31 mouse cellular contexts compared by ENCODE assay signal in genomic region chr14:8306884-8307283, GRCm38 (mm10). TPM values are rescaled to one million over a fixed set of nuclear protein-coding genes. Genes with fewer than 3 reads are reported as not detected.
A peak's percentile ranks its signal among the peaks of the same experiment; 100 is the strongest.
DNase-seq lines count a peak whose midpoint lies in the region; ATAC-seq and TF ChIP-seq lines count a peak whose summit lies in the region.
"Had no signal": no experiment of that assay in that cellular context is flagged by ENCODE, and none has a peak within 500 bp of the region (broad histone marks: within the 10 kb centered on the region; RNA-seq: fewer than 3 reads in every experiment).

No protein-coding gene starts in this region.

- TF ChIP-seq EP300 in heart, adult 2 months (IDR thresholded peaks at IDR 0.05; ENCODE audit: insufficient read depth, low read depth, low read length): no peak

- no peak overlapping the region for H3K4me2 ChIP-seq in midbrain, postnatal 0 days (ENCODE audit: low read depth, low read length, poor library complexity, severe bottlenecking)
- H3K4me2 ChIP-seq: embryonic facial prominence, embryonic 12.5 days; embryonic facial prominence, embryonic 15.5 days; forebrain, embryonic 13.5 days; heart, embryonic 13.5 days; hindbrain, embryonic 14.5 days had no signal

- no peaks in the 10 kb centered on the region for H3K9me3 ChIP-seq in midbrain, postnatal 0 days (ENCODE audit: low read length)
- H3K9me3 ChIP-seq: embryonic facial prominence, embryonic 12.5 days; embryonic facial prominence, embryonic 15.5 days; forebrain, embryonic 13.5 days; G1E; heart, embryonic 10.5 days; heart, embryonic 13.5 days had no signal

- WGBS in heart, adult 2 months: 61% methylated on average over 6 of the region's 6 CpGs
- WGBS in midbrain, postnatal 0 days: 78% methylated on average over 6 of the region's 6 CpGs

- peaks cover 16% of the 10 kb centered on the region for H3K4me1 ChIP-seq in heart, adult 2 months (ENCODE audit: control insufficient read depth, insufficient read depth, low read length)
- H3K4me1 ChIP-seq in midbrain, postnatal 0 days (ENCODE audit: insufficient read depth, low read length): peaks cover 11% of the 10 kb centered on the region
- H3K4me1 ChIP-seq: embryonic facial prominence, embryonic 15.5 days had no signal

- H3K79me2 ChIP-seq in heart, adult 2 months (replicated peaks; ENCODE audit: control insufficient read depth, insufficient read depth, low read length): no peaks in the 10 kb centered on the region

- ATAC-seq in midbrain, postnatal 0 days (ENCODE audit: low FRiP score): no peak
- no peak for ATAC-seq in frontal cortex, adult (ENCODE audit: low TSS enrichment)
- ATAC-seq: forebrain, embryonic 13.5 days; forebrain, embryonic 16.5 days; hindbrain, postnatal 0 days; inflammation-experienced regulatory T-cells, adult 6 months; intestine, embryonic 16.5 days had no signal

- H3K27ac ChIP-seq in heart, adult 2 months: peak overlapping the region; percentile 26; the same call in 1 of the 2 replicates
- no peak overlapping the region for H3K27ac ChIP-seq in midbrain, postnatal 0 days (ENCODE audit: low read depth, low read length)
- H3K27ac ChIP-seq: embryonic facial prominence, embryonic 12.5 days; embryonic facial prominence, embryonic 15.5 days; forebrain, embryonic 13.5 days; heart, embryonic 10.5 days; heart, embryonic 13.5 days; hindbrain, embryonic 14.5 days; hindbrain, postnatal 0 days had no signal

- no peaks in the 10 kb centered on the region for H3K36me3 ChIP-seq in heart, adult 2 months (ENCODE audit: control insufficient read depth, insufficient read depth, low read length)
- H3K36me3 ChIP-seq in midbrain, postnatal 0 days (ENCODE audit: insufficient read depth, low read length): no peaks in the 10 kb centered on the region
- H3K36me3 ChIP-seq: embryonic facial prominence, embryonic 12.5 days; embryonic facial prominence, embryonic 15.5 days; G1E; heart, embryonic 10.5 days; heart, embryonic 13.5 days had no signal

- no peak overlapping the region for H3K9ac ChIP-seq in heart, adult 2 months (ENCODE audit: low read depth, low read length)
- H3K9ac ChIP-seq in midbrain, postnatal 0 days (replicated peaks; ENCODE audit: low read length, poor library complexity, severe bottlenecking): no peak overlapping the region
- H3K9ac ChIP-seq: embryonic facial prominence, embryonic 12.5 days; embryonic facial prominence, embryonic 15.5 days; forebrain, embryonic 13.5 days; heart, embryonic 13.5 days; hindbrain, embryonic 14.5 days had no signal

- intact Hi-C loops in heart, adult 2 months (cut with DNase I): no loop called here

- no peak overlapping the region for H3K4me3 ChIP-seq in heart, adult 2 months
- no peak overlapping the region for H3K4me3 ChIP-seq in midbrain, postnatal 0 days (ENCODE audit: low read depth, low read length)
- H3K4me3 ChIP-seq: embryonic facial prominence, embryonic 12.5 days; embryonic facial prominence, embryonic 15.5 days; forebrain, embryonic 13.5 days; heart, embryonic 10.5 days; heart, embryonic 13.5 days had no signal

- no peak for DNase-seq in heart, adult 2 months
- no peak for DNase-seq in heart, adult 8-10 months (ENCODE audit: low spot score)
- peak; percentile 51 for DNase-seq in 3T3-L1 (ENCODE audit: low read depth, low spot score)
- DNase-seq in 416B (ENCODE audit: low read depth): peak; percentile 22
- DNase-seq in fibroblast of lung, adult 2 months (ENCODE audit: low read depth): peak; percentile 58
- no peak for DNase-seq in midbrain, postnatal 0 days (ENCODE audit: low spot score)
- DNase-seq: adrenal gland, adult 2 months; adrenal gland, postnatal 14 days; B cell, adult 2 months; cerebellum, adult 11 months; cerebellum, adult 8-10 months; cerebellum, postnatal 10 days; cerebellum, postnatal 36 days; gastrocnemius, postnatal 10 days; heart, adult 11 months; heart, postnatal 14 days; heart, postnatal 4 days; kidney, adult 18-20 months had no signal

- TF ChIP-seq POLR2A in heart, adult 2 months (IDR thresholded peaks at IDR 0.05; ENCODE audit: insufficient read depth, low read depth, low read length): no peak

- no peak for TF ChIP-seq CTCF in heart, adult 2 months (IDR thresholded peaks at IDR 0.05)
- no peak for TF ChIP-seq CTCF in midbrain, postnatal 0 days (IDR thresholded peaks at IDR 0.05)

- no peaks in the 10 kb centered on the region for H3K27me3 ChIP-seq in heart, adult 2 months (ENCODE audit: control insufficient read depth, insufficient read depth, low read length)
- no peaks in the 10 kb centered on the region for H3K27me3 ChIP-seq in midbrain, postnatal 0 days (ENCODE audit: insufficient read depth, low read length)
- H3K27me3 ChIP-seq: CH12.LX; embryonic facial prominence, embryonic 12.5 days; embryonic facial prominence, embryonic 15.5 days; forebrain, embryonic 13.5 days had no signal

RNA-seq across cellular contexts. Expression of gene Fam107a, which starts 10.9 kb away (rescaled TPM):
- total RNA-seq in heart, adult 2 months (2021): 10 to 100 TPM in 1 of 2 experiments, 1 to 10 TPM in 1; 5.4 to 17.2 TPM
- 3.6 and 5.1 TPM in 2 replicates for polyA plus RNA-seq in heart, adult 2 months (2012; rRNA removed)
- total RNA-seq in heart, adult 8-10 months (2022): 1 to 10 TPM; 7.5 to 8.8 (median 8.2) TPM
- 6.0 and 14.6 TPM in 2 replicates for total RNA-seq in midbrain, postnatal 0 days (2014; rRNA removed)
- polyA plus RNA-seq in midbrain, postnatal 0 days (2015; fragmentation: Nextera tagmentation; extraction: Ambion mirVana): 0.93 and 1.4 TPM in 2 replicates
- total RNA-seq: CH12.LX had no signal
- polyA plus RNA-seq: G1E; inflammation-experienced regulatory T-cells, adult 6 months had no signal

RNA-seq across cellular contexts. Expression of gene Acox2, which starts 47.7 kb away (rescaled TPM):
- under 1 TPM; 0.34 to 0.91 TPM for total RNA-seq in heart, adult 2 months (2021)
- 0.73 and 1.3 TPM in 2 replicates for polyA plus RNA-seq in heart, adult 2 months (2012; rRNA removed)
- 1 to 10 TPM in 2 of 4 experiments, under 1 TPM in 2; 0.44 to 1.4 (median 1.1) TPM for total RNA-seq in heart, adult 8-10 months (2022)
- total RNA-seq in midbrain, postnatal 0 days (2014; rRNA removed): 0.44 TPM in 1 of 2 replicates, not detected in the other
- 0.10 and 0.28 TPM in 2 replicates for polyA plus RNA-seq in midbrain, postnatal 0 days (2015; fragmentation: Nextera tagmentation; extraction: Ambion mirVana)
- total RNA-seq: CH12.LX; G1E; heart, postnatal 4 days; hindbrain, postnatal 0 days had no signal
- polyA plus RNA-seq: embryonic facial prominence, embryonic 12.5 days; forebrain, embryonic 13.5 days; G1E; hindbrain, embryonic 14.5 days; inflammation-experienced regulatory T-cells, adult 6 months had no signal

Comparison
In these comparisons a context has a peak if more than half of its experiments do, and no peak if none do; other contexts are left out.
1. DNase-seq: peak in 3T3-L1 (single experiment), 416B (single experiment) and fibroblast of lung, adult 2 months (single experiment); none in heart, adult 2 months (0 of 2), heart, adult 8-10 months (single experiment) and midbrain, postnatal 0 days (single experiment).